Mouse (Mus musculus): Measurements from ENCODE around the gene Sec24a. TPM values are rescaled to one million over a fixed set of nuclear protein-coding genes. Genes with fewer than 3 reads are reported as not detected.
"Not testable (repeated sequence)": the region's sequence is repeated elsewhere in the genome, so short reads cannot be mapped to it uniquely, and the experiment has no call there.

Sec24a gene
- total RNA-seq, 2 experiments from 2014 or later = 16.4 to 21.3 TPM

GRCm38 (mm10) chr11:51761241-51761640 lies 2.2 kb downstream of the Sec24a start:
- DNase-seq (ENCODE audit: low spot score in 2 of 2) = no peak
- intact Hi-C loops (cut with DNase I) = no loop called here

GRCm38 (mm10) chr11:51759941-51760657 lies 3.3 kb downstream of the Sec24a start:
- intact Hi-C loops (cut with DNase I) = no loop called here
- DNase-seq (ENCODE audit: low spot score in 2 of 2) = no peak

- no peak for DNase-seq (ENCODE audit: low spot score in 2 of 2)
- intact Hi-C loops (cut with DNase I) = no loop called here
Measured at GRCm38 (mm10) chr11:51759251-51759650, 4.2 kb downstream of the Sec24a start.

- intact Hi-C loops (cut with DNase I); DNase-seq (ENCODE audit: low spot score in 2 of 2): not testable (repeated sequence)
Measured at GRCm38 (mm10) chr11:51758207-51758606, 5.2 kb downstream of the Sec24a start.

GRCm38 (mm10) chr11:51757625-51758024 lies 5.8 kb downstream of the Sec24a start:
- intact Hi-C loops (cut with DNase I) = no loop called here
- DNase-seq (ENCODE audit: low spot score in 2 of 2) = no peak

- DNase-seq (ENCODE audit: low spot score in 2 of 2) = no peak
- intact Hi-C loops (cut with DNase I) = no loop called here
Measured at GRCm38 (mm10) chr11:51757023-51757422, 6.4 kb downstream of the Sec24a start.

- intact Hi-C loops (cut with DNase I) = no loop called here
- DNase-seq (ENCODE audit: low spot score in 2 of 2) = peak; percentile 92
Measured at GRCm38 (mm10) chr11:51756352-51756771, 7.1 kb downstream of the Sec24a start.

GRCm38 (mm10) chr11:51755621-51756311 lies 7.7 kb downstream of the Sec24a start:
- no peak for DNase-seq (ENCODE audit: low spot score in 2 of 2)
- intact Hi-C loops (cut with DNase I) = no loop called here

GRCm38 (mm10) chr11:51751623-51752225 lies 11.7 kb downstream of the Sec24a start:
- DNase-seq (ENCODE audit: low spot score in 2 of 2); intact Hi-C loops (cut with DNase I): not testable (repeated sequence)

GRCm38 (mm10) chr11:51746096-51746495 lies 17.3 kb downstream of the Sec24a start:
- intact Hi-C loops (cut with DNase I) = no loop called here

GRCm38 (mm10) chr11:51740701-51741100 lies 22.7 kb downstream of the Sec24a start:
- no peak for DNase-seq (ENCODE audit: low spot score in 2 of 2)
- intact Hi-C loops (cut with DNase I) = no loop called here

More at GRCm38 (mm10) chr11:51746096-51746495, 17.3 kb downstream of the Sec24a start:
- no peak for DNase-seq (ENCODE audit: low spot score in 2 of 2)

- intact Hi-C loops (cut with DNase I) = no loop called here
- DNase-seq (ENCODE audit: low spot score in 2 of 2) = no peak
Measured at GRCm38 (mm10) chr11:51738651-51739403, 24.6 kb downstream of the Sec24a start.

GRCm38 (mm10) chr11:51734218-51734617 lies 29.2 kb downstream of the Sec24a start:
- DNase-seq (ENCODE audit: low spot score in 2 of 2); intact Hi-C loops (cut with DNase I): not testable (repeated sequence)

GRCm38 (mm10) chr11:51732883-51733282 lies 30.6 kb downstream of the Sec24a start:
- intact Hi-C loops (cut with DNase I) = no loop called here
- no peak for DNase-seq (ENCODE audit: low spot score in 2 of 2)

- no peak for DNase-seq (ENCODE audit: low spot score in 2 of 2)
- intact Hi-C loops (cut with DNase I) = no loop called here
Measured at GRCm38 (mm10) chr11:51721066-51721465, 42.4 kb downstream of the Sec24a start.

- intact Hi-C loops (cut with DNase I) = no loop called here
- DNase-seq (ENCODE audit: low spot score in 2 of 2) = no peak
Measured at GRCm38 (mm10) chr11:51707080-51707479, 56.4 kb downstream of the Sec24a start.

- intact Hi-C loops (cut with DNase I) = no loop called here
- DNase-seq (ENCODE audit: low spot score in 2 of 2) = no peak
Measured at GRCm38 (mm10) chr11:51706451-51706850, 57.0 kb downstream of the Sec24a start.

- intact Hi-C loops (cut with DNase I) = no loop called here
- DNase-seq (ENCODE audit: low spot score in 2 of 2) = peak in 1 of 2 experiments; percentile 23
Measured at GRCm38 (mm10) chr11:51703379-51703998, 59.9 kb downstream of the Sec24a start.

- intact Hi-C loops (cut with DNase I) = no loop called here
- DNase-seq (ENCODE audit: low spot score in 2 of 2) = no peak
Measured at GRCm38 (mm10) chr11:51702831-51703230, 60.6 kb downstream of the Sec24a start.

Measured in left cerebral cortex, postnatal 25 days (tissue).